Mouse (Mus musculus): ENCODE data around the gene Sufu. TPM values are rescaled to one million over a fixed set of nuclear protein-coding genes. Genes with fewer than 3 reads are reported as not detected.

The Sufu gene
- polyA plus RNA-seq, 1 experiment: 16.6 TPM

DNA sequence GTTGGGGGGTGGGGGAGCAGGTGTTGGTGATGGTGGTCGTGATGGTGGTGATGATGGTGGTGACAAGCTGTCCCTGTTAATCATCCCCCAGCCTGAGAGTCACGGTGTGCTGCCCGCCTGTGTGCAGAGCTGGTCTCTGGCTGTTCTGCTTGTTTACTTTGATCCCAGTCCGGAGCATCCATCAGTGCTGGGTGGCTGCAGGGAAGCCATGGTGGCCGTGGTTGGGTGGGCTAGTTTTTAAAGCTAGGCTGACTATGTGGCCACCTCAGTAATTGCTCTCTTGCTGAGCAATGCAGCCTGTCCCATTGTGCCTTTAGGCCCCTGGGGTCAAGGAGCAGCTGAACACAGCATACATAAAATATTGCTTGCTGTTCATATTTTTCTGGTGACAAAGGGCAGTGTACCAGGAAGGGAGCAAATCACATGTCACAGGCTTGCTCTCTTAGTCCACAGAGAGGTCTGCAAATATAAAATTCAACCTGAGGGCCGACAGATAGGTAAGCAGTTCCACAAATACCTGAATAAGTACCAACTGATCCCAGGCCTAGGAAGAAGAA lies 137.9 kb downstream of the Sufu start:
- Histone ChIP-seq H3K4me2 (ENCODE audit: low read depth) (no peak overlapping the region), H3ac (ENCODE audit: control insufficient read depth, insufficient read length) (no peak overlapping the region)

DNA sequence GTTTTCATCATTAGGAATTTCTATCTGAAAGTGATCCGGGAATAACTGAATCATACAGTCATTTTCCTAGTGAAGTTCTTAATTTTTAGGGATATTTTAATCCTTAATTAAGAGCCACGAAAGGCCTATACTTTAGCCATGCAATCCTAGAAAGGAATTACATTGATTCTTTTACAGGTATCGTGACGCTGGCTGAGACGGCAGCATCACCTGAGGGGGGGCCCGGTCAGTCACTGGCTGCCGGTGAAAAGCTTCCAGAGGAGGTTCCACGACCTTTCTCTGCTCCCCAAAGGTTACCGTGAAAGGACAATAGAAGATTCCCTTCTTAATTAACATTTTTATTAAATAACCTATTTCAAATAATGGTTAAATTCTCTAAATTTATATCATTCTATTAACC lies 140.7 kb downstream of the Sufu start:
- TF ChIP-seq POLR2A (IDR thresholded peaks at IDR 0.05; ENCODE audit: insufficient read length, low read depth) (no peak), POLR2AphosphoS2 (IDR thresholded peaks at IDR 0.05; ENCODE audit: insufficient read length, low read depth) (no peak), MYOD1 (IDR thresholded peaks at IDR 0.05; ENCODE audit: control insufficient read depth in 1 of 3, insufficient read length in 2 of 3, low read depth in 2 of 3) (no peak), E2F4 (IDR thresholded peaks at IDR 0.05; ENCODE audit: insufficient read depth) (no peak), TCF12 (IDR thresholded peaks at IDR 0.05; ENCODE audit: insufficient read depth, poor library complexity, severe bottlenecking) (no peak), USF1 (IDR thresholded peaks at IDR 0.05; ENCODE audit: low read depth) (no peak), MAX (IDR thresholded peaks at IDR 0.05; ENCODE audit: low read depth) (no peak)
- Histone ChIP-seq H3K4me2 (ENCODE audit: low read depth) (no peak overlapping the region), H3K4me3 (no peak overlapping the region), H3ac (ENCODE audit: control insufficient read depth, insufficient read length) (no peak overlapping the region), H3K79me2 (ENCODE audit: control insufficient read depth, insufficient read depth) (no peaks in the 10 kb centered on the region), H3K27me3 (ENCODE audit: control insufficient read depth, insufficient read depth, insufficient read length) (no peaks in the 10 kb centered on the region), H3K36me3 (ENCODE audit: control insufficient read depth, insufficient read depth) (no peaks in the 10 kb centered on the region)

More for the DNA sequence above, 137.9 kb downstream of the Sufu start:
- H3K79me2 ChIP-seq (ENCODE audit: control insufficient read depth, insufficient read depth): no peaks in the 10 kb centered on the region
- no peaks in the 10 kb centered on the region for H3K27me3 ChIP-seq (ENCODE audit: control insufficient read depth, insufficient read depth, insufficient read length)
- TF ChIP-seq TCF3 (IDR thresholded peaks at IDR 0.05; ENCODE audit: insufficient read length, low read depth) (no peak), POLR2AphosphoS2 (IDR thresholded peaks at IDR 0.05; ENCODE audit: insufficient read length, low read depth) (no peak), SRF (IDR thresholded peaks at IDR 0.05; ENCODE audit: control insufficient read depth, insufficient read length, low read depth) (no peak), MAX (IDR thresholded peaks at IDR 0.05; ENCODE audit: low read depth) (no peak), TCF12 (IDR thresholded peaks at IDR 0.05; ENCODE audit: insufficient read depth, poor library complexity, severe bottlenecking) (no peak), E2F4 (IDR thresholded peaks at IDR 0.05; ENCODE audit: insufficient read depth) (no peak), USF1 (IDR thresholded peaks at IDR 0.05; ENCODE audit: low read depth) (no peak), MYOD1 (IDR thresholded peaks at IDR 0.05; ENCODE audit: control insufficient read depth in 1 of 3, insufficient read length in 2 of 3, low read depth in 2 of 3) (no peak), MYOG (IDR thresholded peaks at IDR 0.05; ENCODE audit: control insufficient read depth in 1 of 3, insufficient read depth in 1 of 3, insufficient read length in 2 of 3, low read depth in 2 of 3) (no peak)
- H3K36me3 ChIP-seq (ENCODE audit: control insufficient read depth, insufficient read depth): no peaks in the 10 kb centered on the region
- H3K4me3 ChIP-seq: no peak overlapping the region

DNA sequence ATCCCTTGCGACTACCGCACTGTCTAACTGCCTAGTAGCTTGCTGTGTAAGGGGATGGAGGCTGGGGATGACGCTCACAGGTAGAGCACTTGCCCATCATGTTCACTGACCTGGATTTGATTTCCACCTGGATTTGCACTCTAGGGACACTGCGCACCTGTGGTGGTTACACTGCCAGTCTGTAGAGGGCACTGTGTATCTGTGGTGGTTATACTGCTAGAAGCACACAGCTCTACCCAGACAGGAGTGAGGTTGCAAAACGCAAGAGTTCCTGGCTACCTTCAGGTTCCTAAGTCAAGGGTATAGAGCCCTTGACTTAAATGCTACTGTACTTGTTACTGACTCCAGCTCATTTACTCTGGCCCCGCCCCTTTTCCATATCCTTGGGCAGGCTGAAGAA lies 141.5 kb downstream of the Sufu start:
- no peaks in the 10 kb centered on the region for H3K36me3 ChIP-seq (ENCODE audit: control insufficient read depth, insufficient read depth)
- no peak overlapping the region for H3ac ChIP-seq (ENCODE audit: control insufficient read depth, insufficient read length)
- no peaks in the 10 kb centered on the region for H3K27me3 ChIP-seq (ENCODE audit: control insufficient read depth, insufficient read depth, insufficient read length)
- no peaks in the 10 kb centered on the region for H3K79me2 ChIP-seq (ENCODE audit: control insufficient read depth, insufficient read depth)
- TF ChIP-seq MAX (IDR thresholded peaks at IDR 0.05; ENCODE audit: low read depth): no peak
- no peak for TF ChIP-seq TCF12 (IDR thresholded peaks at IDR 0.05; ENCODE audit: insufficient read depth, poor library complexity, severe bottlenecking)
- no peak for TF ChIP-seq TCF3 (IDR thresholded peaks at IDR 0.05; ENCODE audit: insufficient read length, low read depth)
- TF ChIP-seq SRF (IDR thresholded peaks at IDR 0.05; ENCODE audit: control insufficient read depth, insufficient read length, low read depth): no peak
- TF ChIP-seq CEBPB (IDR thresholded peaks at IDR 0.05; ENCODE audit: insufficient read depth, poor library complexity, severe bottlenecking): no peak
- no peak overlapping the region for H3K4me3 ChIP-seq
- no peak overlapping the region for H3K4me2 ChIP-seq (ENCODE audit: low read depth)

Other genes with a start within 250 kb of the Sufu start
- 9.3 TPM for gene Pitx3, start 248.6 kb upstream of the Sufu start, polyA plus RNA-seq (2012; fragmentation: generic; extraction: Trizol)
- gene Gbf1, start 244.4 kb upstream of the Sufu start, polyA plus RNA-seq (2012; fragmentation: generic; extraction: Trizol): 61.8 TPM
- 67.2 TPM for gene Nfkb2, start 92.6 kb upstream of the Sufu start, polyA plus RNA-seq (2012; fragmentation: generic; extraction: Trizol)
- gene Psd, start 69.7 kb upstream of the Sufu start, polyA plus RNA-seq (2012; fragmentation: generic; extraction: Trizol): 11.7 TPM
- 15.3 TPM for gene Fbxl15, start 68.7 kb upstream of the Sufu start, polyA plus RNA-seq (2012; fragmentation: generic; extraction: Trizol)
- gene Cuedc2, start 58.2 kb upstream of the Sufu start, polyA plus RNA-seq (2012; fragmentation: generic; extraction: Trizol): 165 TPM
- 1.9 TPM for gene Mfsd13a, start 55.8 kb upstream of the Sufu start, polyA plus RNA-seq (2012; fragmentation: generic; extraction: Trizol)
- gene 2310034G01Rik, start 46.6 kb upstream of the Sufu start, polyA plus RNA-seq (2012; fragmentation: generic; extraction: Trizol): 1.2 TPM
- gene Actr1a, start 1.1 kb upstream of the Sufu start, polyA plus RNA-seq (2012; fragmentation: generic; extraction: Trizol): 117 TPM
- gene Trim8, start 104.8 kb downstream of the Sufu start, polyA plus RNA-seq (2012; fragmentation: generic; extraction: Trizol): 42.3 TPM
- gene Arl3, start 176.3 kb downstream of the Sufu start, polyA plus RNA-seq (2012; fragmentation: generic; extraction: Trizol): 81.9 TPM
- 0.62 TPM for gene Sfxn2, start 176.5 kb downstream of the Sufu start, polyA plus RNA-seq (2012; fragmentation: generic; extraction: Trizol)
- 39.8 TPM for gene Wbp1l, start 202.2 kb downstream of the Sufu start, polyA plus RNA-seq (2012; fragmentation: generic; extraction: Trizol)